Mouse (Mus musculus) stomach, postnatal 0 days (tissue): Measurements from ENCODE around the gene Zfp365. TPM values are rescaled to one million over a fixed set of nuclear protein-coding genes. Genes with fewer than 3 reads are reported as not detected.

Source experiments
- ATAC-seq: fragments of 200-750 bp; cut with Nextera tagmentation; 2 replicates; pipeline ENCODE4 v1.8.0; 2017; ENCODE audit not compliant: low FRiP score, low TSS enrichment
- DNase-seq: peaks from one replicate; pipeline ENCODE4 v3.0.0-alpha.2; 2016; ENCODE audit warnings: low spot score
- H3K27ac ChIP-seq: fragments of 300-500 bp; sonication (generic); replicated peaks from 2 replicates; pipeline ENCODE4 v1.5.1; 2014; ENCODE audit warnings: mild to moderate bottlenecking, control low read depth
- H3K27me3 ChIP-seq: fragments of 300-500 bp; sonication (generic); 2 replicates; pipeline ENCODE4 v1.6.1; 2014; ENCODE audit warnings: low read length; ENCODE audit not compliant: control insufficient read depth, insufficient read depth
- H3K36me3 ChIP-seq: fragments of 300-500 bp; sonication (generic); 2 replicates; pipeline ENCODE4 v1.6.1; 2014; ENCODE audit warnings: low read length, mixed read lengths; ENCODE audit not compliant: control insufficient read depth, insufficient read depth
- H3K4me1 ChIP-seq: fragments of 300-500 bp; sonication (generic); replicated peaks from 2 replicates; pipeline ENCODE4 v1.6.1; 2014; ENCODE audit warnings: antibody characterized with exemption; ENCODE audit not compliant: control insufficient read depth, insufficient read depth
- H3K4me2 ChIP-seq: fragments of 300-500 bp; sonication (generic); replicated peaks from 2 replicates; pipeline ENCODE4 v1.6.1; 2014; ENCODE audit warnings: low read depth, mild to moderate bottlenecking, control low read depth, moderate library complexity
- H3K4me3 ChIP-seq: fragments of 300-500 bp; sonication (generic); 2 replicates; pipeline ENCODE4 v1.5.1; 2014; ENCODE audit warnings: low read depth, low read length, control low read depth
- H3K9ac ChIP-seq: fragments of 300-500 bp; sonication (generic); 2 replicates; pipeline ENCODE4 v1.6.1; 2014; ENCODE audit warnings: mild to moderate bottlenecking, low read length, control low read depth, mixed read lengths
- H3K9me3 ChIP-seq: fragments of 300-500 bp; sonication (generic); 2 replicates; pipeline ENCODE4 v1.6.1; 2016; ENCODE audit warnings: low read length; ENCODE audit not compliant: control insufficient read depth
- CTCF ChIP-seq: IDR thresholded peaks from 2 replicates; pipeline ENCODE4 v1.5.1; 2016; ENCODE audit warnings: antibody characterized with exemption, low read depth, mild to moderate bottlenecking, moderate library complexity
- EP300 ChIP-seq: optimal IDR thresholded peaks from 2 replicates; pipeline ENCODE3; 2016; ENCODE audit warnings: antibody characterized with exemption
- WGBS: fragments of 180-500 bp; shearing (Covaris S2); extraction: QIAGEN DNeasy Blood & Tissue Kit; methylation state at CpG from one replicate; pipeline ENCODE4 v1.1.7; 2014; 5-methylcytosine and 5-hydroxymethylcytosine counted together
- polyA plus RNA-seq: library from polyadenylated mRNA; unstranded; fragments of >200 nt; fragmentation: Nextera tagmentation; extraction: Ambion mirVana; gene quantifications from 2 replicates; pipeline ENCODE4 v1.2.1, GENCODE M21; 2015

Zfp365 gene
- polyA plus RNA-seq, 1 experiment from 2014 or later = 0.57 TPM

DNA sequence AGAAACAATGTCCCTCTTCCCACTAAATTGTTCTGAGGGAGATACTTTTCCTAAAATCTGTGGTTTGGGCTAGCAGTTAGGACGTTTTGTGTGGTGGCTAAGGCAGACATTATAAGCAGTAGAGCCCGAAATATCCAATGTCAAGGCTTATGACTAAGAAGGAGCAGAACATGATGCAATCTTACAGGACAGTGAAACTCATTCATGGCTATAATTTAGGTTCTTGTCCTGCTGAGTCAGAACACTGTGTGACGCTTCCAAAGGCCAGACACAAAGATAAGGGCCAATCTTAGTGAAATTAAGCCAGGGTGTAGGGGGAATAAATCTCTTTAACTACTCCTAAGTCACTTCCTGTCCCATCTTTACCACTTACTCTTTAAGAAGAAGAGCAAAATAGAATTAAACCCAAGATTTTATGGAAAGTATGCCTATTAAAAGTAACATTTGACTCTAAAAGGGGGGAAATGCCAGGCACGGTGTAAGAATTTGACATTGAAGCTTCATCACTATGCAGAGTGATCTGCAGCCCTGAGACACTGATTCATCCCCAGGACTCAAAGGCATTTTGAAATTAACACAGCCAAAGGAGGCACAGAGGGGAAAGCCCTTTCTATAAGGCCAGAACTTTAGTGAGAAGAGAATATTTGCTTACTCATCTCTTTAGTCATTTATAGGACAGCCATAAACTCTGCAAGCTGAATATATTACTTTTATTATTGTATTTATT lies 13.3 kb downstream of the Zfp365 start:
- Histone ChIP-seq H3K27me3 (no peaks in the 10 kb centered on the region), H3K9ac (no peak overlapping the region), H3K4me1 (no peaks in the 10 kb centered on the region), H3K4me3 (no peak overlapping the region), H3K36me3 (no peaks in the 10 kb centered on the region), H3K9me3 (no peaks in the 10 kb centered on the region), H3K4me2 (no peak overlapping the region), H3K27ac (no peak overlapping the region)
- DNase-seq = no peak
- 78% methylated on average over 4 of the region's 4 CpGs for WGBS
- no peak for TF ChIP-seq CTCF
- TF ChIP-seq EP300 = no peak
- no peak for ATAC-seq

DNA sequence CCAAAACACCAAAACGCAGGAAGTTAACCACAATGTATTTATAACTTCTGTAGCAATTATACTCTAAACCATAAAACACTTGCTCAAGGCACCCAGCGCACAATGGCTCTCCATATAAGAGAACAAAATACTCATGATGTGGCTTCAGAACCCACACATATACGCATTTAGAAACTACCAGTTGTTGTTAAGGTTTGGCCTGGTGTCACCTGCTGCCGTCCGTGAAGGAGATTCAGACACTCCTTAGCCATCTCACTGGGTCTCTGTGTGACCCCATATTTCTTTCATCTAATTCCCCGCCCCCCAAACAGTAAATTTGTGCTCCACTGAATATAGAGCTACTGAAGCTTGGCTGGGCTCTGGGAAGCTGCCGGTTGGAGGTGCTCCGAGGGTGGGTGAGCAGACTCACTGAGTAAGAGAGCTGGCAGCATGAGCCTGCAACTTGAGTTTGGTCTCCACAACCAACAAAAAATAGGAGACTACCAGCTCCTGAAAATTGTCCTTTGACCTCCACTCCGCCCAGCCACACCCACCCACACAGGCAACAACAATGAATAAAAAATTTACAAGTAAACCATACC lies 14.0 kb downstream of the Zfp365 start:
- Histone ChIP-seq H3K4me2 (no peak overlapping the region), H3K27me3 (no peaks in the 10 kb centered on the region), H3K4me1 (no peaks in the 10 kb centered on the region), H3K27ac (no peak overlapping the region), H3K4me3 (no peak overlapping the region), H3K9me3 (no peaks in the 10 kb centered on the region), H3K9ac (no peak overlapping the region), H3K36me3 (no peaks in the 10 kb centered on the region)
- TF ChIP-seq EP300 (no peak), CTCF (no peak)
- ATAC-seq (no peak), DNase-seq (no peak)
- WGBS = 86% methylated on average over 9 of the region's 9 CpGs

DNA sequence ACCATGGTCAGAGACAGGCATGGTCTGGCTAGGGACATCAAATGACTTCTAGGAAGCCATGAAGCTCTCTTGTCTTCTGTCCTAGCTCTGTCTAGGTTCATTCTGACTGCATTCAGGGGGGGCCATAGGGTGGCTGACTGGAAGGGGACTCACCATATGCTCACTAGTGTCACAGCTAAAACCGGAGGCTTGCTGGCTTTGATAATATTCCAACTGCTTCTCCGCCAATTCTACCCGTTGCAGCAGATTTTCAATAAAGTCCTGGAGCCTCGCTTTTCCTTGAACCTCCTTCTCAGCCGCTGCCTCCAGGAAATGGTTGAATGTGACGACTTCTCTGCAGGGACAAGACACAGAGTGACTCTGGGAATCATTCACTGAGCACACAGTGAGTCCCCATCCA lies 15.2 kb downstream of the Zfp365 start:
- Histone ChIP-seq H3K36me3 (no peaks in the 10 kb centered on the region), H3K4me3 (no peak overlapping the region), H3K27me3 (no peaks in the 10 kb centered on the region), H3K9me3 (no peaks in the 10 kb centered on the region), H3K4me2 (no peak overlapping the region), H3K9ac (no peak overlapping the region), H3K27ac (no peak overlapping the region), H3K4me1 (no peaks in the 10 kb centered on the region)
- TF ChIP-seq EP300 = no peak
- TF ChIP-seq CTCF = no peak
- DNase-seq = no peak
- ATAC-seq = no peak
- WGBS = 84% methylated on average over 6 of the region's 6 CpGs

DNA sequence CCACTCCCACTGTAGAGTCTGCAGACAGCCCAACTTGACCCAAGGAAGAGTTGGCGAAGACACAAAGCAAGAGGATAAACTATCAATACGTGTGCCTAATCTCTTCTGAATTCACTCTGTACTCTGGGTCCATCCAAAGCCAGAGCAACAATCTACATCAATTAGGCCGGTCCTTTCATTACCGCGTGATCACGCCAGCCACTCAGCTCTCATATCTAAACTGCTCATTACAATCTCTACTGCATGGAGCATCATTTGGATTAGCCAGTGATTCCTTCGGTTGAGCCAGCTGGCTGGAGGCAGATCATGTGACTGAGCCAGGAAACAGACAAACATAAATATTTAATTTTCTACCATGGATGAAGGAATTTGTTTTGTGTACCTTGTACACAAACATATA lies 17.8 kb downstream of the Zfp365 start:
- no peak for ATAC-seq
- no peak overlapping the region for H3K4me3 ChIP-seq
- WGBS = 78% methylated on average over 7 of the region's 7 CpGs

GRCm38 (mm10) chr10:67894059-67894458 lies 18.4 kb downstream of the Zfp365 start:
- Histone ChIP-seq H3K4me1 (no peaks in the 10 kb centered on the region), H3K9ac (no peak overlapping the region), H3K4me2 (no peak overlapping the region), H3K27ac (no peak overlapping the region), H3K9me3 (no peaks in the 10 kb centered on the region), H3K4me3 (no peak overlapping the region), H3K27me3 (no peaks in the 10 kb centered on the region), H3K36me3 (no peaks in the 10 kb centered on the region)
- DNase-seq (no peak), ATAC-seq (no peak)
- 69% methylated on average over 8 of the region's 8 CpGs for WGBS
- TF ChIP-seq EP300 = no peak
- no peak for TF ChIP-seq CTCF

More for the DNA sequence above, 17.8 kb downstream of the Zfp365 start:
- no peaks in the 10 kb centered on the region for H3K36me3 ChIP-seq
- no peak for DNase-seq
- no peak overlapping the region for H3K27ac ChIP-seq
- H3K4me1 ChIP-seq = no peaks in the 10 kb centered on the region
- TF ChIP-seq EP300 (no peak), CTCF (no peak)
- no peaks in the 10 kb centered on the region for H3K9me3 ChIP-seq
- H3K4me2 ChIP-seq = no peak overlapping the region
- no peak overlapping the region for H3K9ac ChIP-seq
- no peaks in the 10 kb centered on the region for H3K27me3 ChIP-seq

GRCm38 (mm10) chr10:67893226-67893625 lies 19.2 kb downstream of the Zfp365 start:
- H3K4me3 ChIP-seq = no peak overlapping the region
- no peaks in the 10 kb centered on the region for H3K27me3 ChIP-seq
- no peak overlapping the region for H3K9ac ChIP-seq
- no peak for ATAC-seq
- no peak for DNase-seq
- 86% methylated on average over 10 of the region's 10 CpGs for WGBS
- no peaks in the 10 kb centered on the region for H3K36me3 ChIP-seq
- no peaks in the 10 kb centered on the region for H3K9me3 ChIP-seq
- no peak overlapping the region for H3K4me2 ChIP-seq
- TF ChIP-seq EP300 (no peak), CTCF (no peak)
- H3K4me1 ChIP-seq = no peaks in the 10 kb centered on the region
- no peak overlapping the region for H3K27ac ChIP-seq
